Mouse (Mus musculus) liver, embryonic 14.5 days (tissue): ENCODE measurements around the gene Mcm7.

Source experiments
- CTCF ChIP-seq: IDR thresholded peaks from 2 replicates; pipeline ENCODE4 v1.5.1; 2016; ENCODE audit warnings: antibody characterized with exemption, low read depth, control low read depth
- EP300 ChIP-seq: IDR thresholded peaks from 2 replicates; pipeline ENCODE4 v1.6.1; 2016; ENCODE audit warnings: antibody characterized with exemption, low read depth

GRCm38 (mm10) chr5:138219864-138220263, 47.6 kb upstream of the Mcm7 start:
- TF ChIP-seq CTCF (no peak), EP300 (no peak)
